Mouse (Mus musculus) myocyte (in vitro differentiated cells): ENCODE measurements around the gene Psma1.

Experiments used
- E2F4 ChIP-seq: IDR thresholded peaks from one replicate; pipeline ENCODE4 v1.6.1; 2011; ENCODE audit warnings: mild to moderate bottlenecking, control low read depth, moderate library complexity; ENCODE audit not compliant: insufficient read depth
- MAX ChIP-seq: IDR thresholded peaks from one replicate; pipeline ENCODE4 v1.6.1; 2011; ENCODE audit warnings: low read depth, mild to moderate bottlenecking, control low read depth
- MYOG ChIP-seq, 3 experiments: IDR thresholded peaks; one replicate each; pipeline ENCODE4 v1.6.1; 2011; ENCODE audit warnings: control low read depth in 2 of 3, low read depth in 2 of 3, mild to moderate bottlenecking in 2 of 3; ENCODE audit not compliant: insufficient read length in 2 of 3, control insufficient read depth in 1 of 3, insufficient read depth in 1 of 3
- POLR2A ChIP-seq: IDR thresholded peaks from one replicate; pipeline ENCODE4 v1.6.1; 2011; ENCODE audit warnings: low read depth, mild to moderate bottlenecking, control low read depth, moderate library complexity; ENCODE audit not compliant: insufficient read length
- POLR2AphosphoS2 ChIP-seq: IDR thresholded peaks from one replicate; pipeline ENCODE4 v1.6.1; 2011; ENCODE audit warnings: low read depth, control low read depth; ENCODE audit not compliant: insufficient read length
- REST ChIP-seq: IDR thresholded peaks from one replicate; pipeline ENCODE4 v1.6.1; 2011; ENCODE audit warnings: mild to moderate bottlenecking, control low read depth, moderate library complexity; ENCODE audit not compliant: insufficient read depth, insufficient read length
- SRF ChIP-seq: IDR thresholded peaks from one replicate; pipeline ENCODE4 v1.6.1; 2011; ENCODE audit warnings: low read depth; ENCODE audit not compliant: control insufficient read depth, insufficient read length
- TCF12 ChIP-seq: IDR thresholded peaks from one replicate; pipeline ENCODE4 v1.6.1; 2011; ENCODE audit warnings: mild to moderate bottlenecking, control low read depth; ENCODE audit not compliant: poor library complexity, insufficient read depth, severe bottlenecking
- USF1 ChIP-seq: IDR thresholded peaks from one replicate; pipeline ENCODE4 v1.6.1; 2011; ENCODE audit warnings: low read depth, mild to moderate bottlenecking, control low read depth, moderate library complexity

GRCm38 (mm10) chr7:114233980-114234379 is 41.9 kb downstream of the Psma1 start:
- TF ChIP-seq MAX (no peak), POLR2AphosphoS2 (no peak), MYOG (IDR thresholded peaks at IDR 0.05; ENCODE audit: control insufficient read depth in 1 of 3, insufficient read depth in 1 of 3, insufficient read length in 2 of 3, low read depth in 2 of 3) (no peak), USF1 (no peak), E2F4 (no peak), REST (no peak), POLR2A (no peak), TCF12 (no peak), SRF (no peak)
